Mouse (Mus musculus): ENCODE data around the gene Mecr. TPM values are rescaled to one million over a fixed set of nuclear protein-coding genes. Genes with fewer than 3 reads are reported as not detected.
A peak's percentile ranks its signal among the peaks of the same experiment; 100 is the strongest.

Mecr gene
- total RNA-seq, 1 experiment from 2014 or later = 25.9 TPM

DNA sequence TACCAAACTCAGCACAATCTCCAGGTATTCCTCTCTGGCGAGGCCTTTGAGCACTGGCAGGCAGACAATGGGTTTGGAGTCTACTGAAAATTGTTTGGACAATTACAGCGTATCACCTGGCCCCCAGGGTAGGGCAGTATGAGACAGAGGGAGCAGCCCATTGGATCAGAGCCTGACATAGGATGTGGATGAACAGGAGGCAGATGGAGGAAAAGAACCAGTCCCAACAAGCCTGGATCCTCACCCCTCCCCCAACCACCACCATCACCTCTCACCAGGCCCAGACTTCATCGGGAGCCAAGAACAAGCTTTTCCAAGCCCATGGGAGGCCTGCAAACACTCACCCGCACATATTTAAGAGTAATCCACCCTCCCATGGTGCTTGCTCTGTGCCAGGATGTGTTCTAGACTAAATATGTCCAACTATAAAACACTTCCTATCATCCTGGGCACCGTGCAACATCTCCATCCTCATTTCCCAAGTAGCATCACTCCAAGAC is 11.7 kb upstream of the Mecr start:
- no peak for ATAC-seq (replicated peaks in 1 of 2; ENCODE audit: insufficient read depth in 1 of 2, low FRiP score in 2 of 2, low TSS enrichment in 1 of 2, low read depth in 1 of 2, poor library complexity in 2 of 2, severe bottlenecking in 2 of 2)

DNA sequence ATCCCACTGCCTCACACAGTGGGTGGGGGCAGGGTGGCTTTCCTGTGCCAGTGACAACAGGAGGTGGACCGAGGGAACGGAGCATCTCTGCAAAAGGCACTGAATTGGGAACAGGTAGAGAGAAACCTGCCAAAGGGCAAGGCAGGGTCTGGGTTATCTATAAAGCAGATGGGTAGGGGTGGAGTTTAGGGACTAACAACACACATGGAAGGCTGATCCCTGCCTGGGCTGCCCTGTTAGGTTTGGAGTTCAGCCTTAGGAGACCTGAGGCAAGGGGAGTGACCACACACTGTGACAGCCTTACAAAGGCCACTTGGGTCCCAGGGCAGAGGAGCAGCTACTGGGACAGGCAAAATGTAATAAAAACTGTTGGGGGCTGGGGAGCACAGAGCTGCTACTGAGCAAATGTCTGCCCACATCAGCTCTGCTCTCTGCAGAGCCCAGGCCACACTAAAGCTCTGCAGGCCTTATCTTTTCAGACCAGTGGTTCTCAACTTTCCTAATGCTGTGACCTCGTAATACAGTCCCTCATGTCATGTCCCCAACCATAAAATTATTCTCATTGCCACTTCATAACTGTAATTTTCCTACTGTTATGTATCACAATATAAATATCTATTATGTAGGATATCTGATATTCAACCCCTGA is 10.4 kb upstream of the Mecr start:
- no peak for ATAC-seq (replicated peaks in 1 of 2; ENCODE audit: insufficient read depth in 1 of 2, low FRiP score in 2 of 2, low TSS enrichment in 1 of 2, low read depth in 1 of 2, poor library complexity in 2 of 2, severe bottlenecking in 2 of 2)

DNA sequence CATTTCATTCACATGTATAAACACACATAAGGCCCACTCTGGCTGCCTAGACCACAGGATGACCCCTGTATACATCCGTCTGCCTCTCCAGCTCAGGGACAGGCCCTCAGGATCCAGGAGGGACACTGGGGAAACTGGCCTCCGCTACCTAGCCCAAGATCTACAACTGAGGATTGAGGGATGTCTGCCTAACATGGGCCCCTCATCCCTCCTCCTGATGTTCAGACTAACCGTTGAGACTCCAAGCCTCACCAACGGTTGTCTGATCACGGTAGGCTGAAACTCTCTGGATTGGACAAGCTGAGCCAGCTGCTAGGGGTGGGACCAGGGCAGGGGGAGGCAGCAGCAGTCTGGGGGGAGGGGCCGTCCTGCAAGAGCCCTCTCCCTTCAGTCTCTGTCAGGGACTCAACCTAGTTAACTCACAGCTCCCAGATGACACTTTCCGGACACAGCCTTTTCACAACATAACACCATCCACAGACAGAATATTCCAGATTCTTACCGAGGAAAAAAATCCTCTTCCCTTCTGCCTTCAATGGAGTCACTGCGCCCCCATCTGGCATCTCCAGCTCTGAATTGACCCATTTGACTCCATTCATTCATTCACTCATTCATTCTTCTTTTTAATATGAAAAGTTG is 9.2 kb upstream of the Mecr start:
- ATAC-seq (replicated peaks in 1 of 2; ENCODE audit: insufficient read depth in 1 of 2, low FRiP score in 2 of 2, low TSS enrichment in 1 of 2, low read depth in 1 of 2, poor library complexity in 2 of 2, severe bottlenecking in 2 of 2) = no peak

DNA sequence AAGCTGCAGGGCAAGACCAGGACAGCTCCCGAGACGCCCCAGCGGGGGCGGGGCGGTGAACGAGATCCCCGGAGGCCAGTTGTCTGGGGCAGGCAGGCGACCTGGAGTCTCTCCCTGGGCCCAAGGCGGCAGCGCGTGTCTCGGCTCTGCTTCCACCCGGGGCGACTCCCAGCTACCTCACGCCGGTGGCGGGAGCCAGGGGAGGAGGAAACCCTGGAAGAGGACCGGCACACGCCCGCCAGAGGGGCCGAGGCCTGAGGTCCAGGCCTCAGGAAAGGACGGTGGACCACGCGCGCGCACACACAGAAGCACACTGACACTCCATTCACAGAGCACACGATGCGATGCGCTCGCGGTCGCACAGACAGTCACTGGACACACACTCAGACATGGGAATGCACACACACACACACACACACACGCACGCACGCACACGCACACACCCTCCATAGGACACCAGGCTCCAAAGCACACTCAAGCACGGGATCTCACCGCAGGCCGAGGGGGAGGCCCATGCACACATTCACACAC is 6.9 kb upstream of the Mecr start:
- ATAC-seq (replicated peaks in 1 of 2; ENCODE audit: insufficient read depth in 1 of 2, low FRiP score in 2 of 2, low TSS enrichment in 1 of 2, low read depth in 1 of 2, poor library complexity in 2 of 2, severe bottlenecking in 2 of 2) = 0 out of 4 replicates have a peak, but pooled peaks of 1 of the 2 experiments have one; percentile 3

DNA sequence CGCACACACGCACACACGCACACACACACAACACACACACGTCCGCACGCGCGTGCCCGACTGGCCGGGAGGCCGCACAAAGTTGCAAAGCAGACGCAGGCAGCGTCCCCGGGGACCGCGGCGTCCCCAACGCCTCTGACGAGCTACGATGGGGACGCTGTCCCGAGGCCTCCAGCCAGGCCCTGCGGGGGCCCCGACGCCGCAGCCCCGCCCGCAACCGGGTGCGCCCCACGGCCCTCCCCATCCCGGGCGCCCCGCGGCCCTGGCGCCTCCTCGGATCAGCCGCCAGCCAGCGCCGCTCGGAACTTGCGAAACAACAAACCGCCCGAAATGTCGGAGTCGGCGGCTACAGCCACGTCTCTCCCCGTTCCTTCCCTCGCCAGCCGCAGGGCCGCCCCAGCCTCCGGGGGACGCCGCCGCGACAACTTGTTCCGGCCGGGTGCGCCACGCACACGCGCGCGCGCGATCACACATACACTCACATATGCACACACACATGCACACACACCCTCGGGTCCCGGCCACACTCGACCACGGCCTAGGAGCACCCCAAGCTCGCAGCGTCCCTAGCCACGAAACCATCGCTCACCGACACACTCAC is 6.3 kb upstream of the Mecr start:
- ATAC-seq (replicated peaks in 1 of 2; ENCODE audit: insufficient read depth in 1 of 2, low FRiP score in 2 of 2, low TSS enrichment in 1 of 2, low read depth in 1 of 2, poor library complexity in 2 of 2, severe bottlenecking in 2 of 2) = peak in 1 of 2 experiments; percentile 45; a peak in 2 of 4 replicates

DNA sequence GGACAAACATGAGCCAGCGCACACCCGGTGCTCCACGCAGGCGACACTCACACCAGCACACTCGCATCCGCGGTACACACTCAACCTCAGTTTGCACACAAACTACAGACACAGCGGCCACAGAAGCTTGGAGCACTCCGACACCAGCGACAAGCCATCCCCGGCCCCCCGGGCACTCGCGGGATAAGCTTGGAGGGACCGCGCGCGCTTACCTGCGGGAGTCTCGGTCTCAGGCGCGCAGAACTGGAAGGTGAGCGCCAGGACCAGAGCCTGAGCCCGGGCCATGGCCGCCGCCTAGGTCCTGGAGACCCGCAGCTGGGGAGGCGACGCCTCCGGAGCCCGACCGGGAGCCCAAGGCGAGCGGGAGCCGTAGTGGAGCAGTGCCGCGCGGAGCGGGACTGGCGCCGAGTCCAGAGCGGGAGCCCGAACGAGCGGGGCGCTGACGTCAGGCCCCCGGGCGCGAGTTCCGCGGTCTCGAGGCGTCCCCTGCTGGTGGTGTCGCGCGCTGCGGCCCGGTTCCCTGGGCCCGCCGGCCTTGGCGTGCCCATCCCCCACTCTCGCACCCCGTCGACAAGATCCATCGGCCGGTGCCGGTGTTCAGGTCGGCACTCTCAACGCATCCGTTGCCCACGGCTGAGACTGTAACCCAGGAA is 5.3 kb upstream of the Mecr start, which contains the start of gene Ptpru:
Gene Ptpru, minus strand, starts transcription at position 417 of the 653 bp plus-strand sequence.
- peak; percentile 42 to 74 for ATAC-seq (replicated peaks in 1 of 2; ENCODE audit: insufficient read depth in 1 of 2, low FRiP score in 2 of 2, low TSS enrichment in 1 of 2, low read depth in 1 of 2, poor library complexity in 2 of 2, severe bottlenecking in 2 of 2)

DNA sequence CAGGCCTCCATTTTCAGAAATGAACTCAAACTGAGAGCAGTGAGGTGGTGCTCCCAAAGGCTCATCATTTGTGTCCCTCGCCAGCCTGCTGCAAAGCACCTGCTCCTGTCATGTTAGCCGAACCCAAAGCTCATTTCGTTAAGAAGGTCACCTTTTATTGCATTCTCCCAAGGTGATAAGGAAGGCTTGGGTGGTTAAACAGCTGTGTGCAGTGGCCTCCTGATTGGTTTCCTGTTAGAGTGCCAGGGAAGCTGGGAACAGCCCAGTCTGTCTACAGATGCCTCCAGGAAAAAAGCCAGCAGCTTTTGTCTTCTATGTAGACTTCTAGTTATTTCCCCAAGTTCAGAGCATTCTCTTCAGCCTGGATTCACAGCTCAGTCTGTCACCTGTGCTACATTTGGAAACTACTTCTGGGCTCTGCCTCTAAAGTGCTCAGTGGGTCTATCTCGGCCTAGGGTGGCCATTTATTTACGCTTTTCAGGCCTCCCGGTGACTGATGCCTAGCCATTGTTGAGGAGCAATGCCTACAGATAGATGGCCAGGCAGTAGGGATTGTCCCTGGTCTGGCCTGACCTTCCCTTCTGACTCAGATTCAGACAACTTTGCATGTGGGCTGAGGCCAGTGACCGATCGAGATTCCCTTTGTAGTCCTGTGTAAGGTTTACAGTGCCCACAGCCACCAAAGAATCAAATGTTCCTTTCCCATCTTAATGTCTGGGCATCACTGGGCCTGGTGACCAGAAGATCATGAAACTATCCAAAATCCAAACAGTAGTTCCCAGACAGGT is 2.9 kb downstream of the Mecr start:
- ATAC-seq (replicated peaks in 1 of 2; ENCODE audit: insufficient read depth in 1 of 2, low FRiP score in 2 of 2, low TSS enrichment in 1 of 2, low read depth in 1 of 2, poor library complexity in 2 of 2, severe bottlenecking in 2 of 2) = no peak

DNA sequence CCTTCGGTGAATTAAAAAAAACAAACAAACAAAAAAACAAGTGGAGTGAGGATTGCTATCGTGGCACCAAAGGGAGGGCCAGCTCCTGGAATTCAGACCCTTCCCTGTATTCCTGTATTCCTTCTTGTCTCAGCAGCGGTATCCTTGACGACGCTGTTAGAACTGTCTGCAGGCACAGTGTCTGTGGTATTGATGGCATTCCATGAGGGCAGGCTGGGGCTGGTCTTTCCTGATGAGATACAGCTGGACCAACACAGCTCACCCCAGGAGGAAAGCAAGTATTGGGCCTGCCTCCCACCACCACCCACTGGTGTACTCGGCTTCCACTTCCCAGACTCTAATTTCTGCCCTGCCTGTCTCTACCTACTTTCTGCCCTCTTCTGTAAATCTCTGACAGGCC is 4.8 kb downstream of the Mecr start:
- ATAC-seq (replicated peaks in 1 of 2; ENCODE audit: insufficient read depth in 1 of 2, low FRiP score in 2 of 2, low TSS enrichment in 1 of 2, low read depth in 1 of 2, poor library complexity in 2 of 2, severe bottlenecking in 2 of 2) = no peak

DNA sequence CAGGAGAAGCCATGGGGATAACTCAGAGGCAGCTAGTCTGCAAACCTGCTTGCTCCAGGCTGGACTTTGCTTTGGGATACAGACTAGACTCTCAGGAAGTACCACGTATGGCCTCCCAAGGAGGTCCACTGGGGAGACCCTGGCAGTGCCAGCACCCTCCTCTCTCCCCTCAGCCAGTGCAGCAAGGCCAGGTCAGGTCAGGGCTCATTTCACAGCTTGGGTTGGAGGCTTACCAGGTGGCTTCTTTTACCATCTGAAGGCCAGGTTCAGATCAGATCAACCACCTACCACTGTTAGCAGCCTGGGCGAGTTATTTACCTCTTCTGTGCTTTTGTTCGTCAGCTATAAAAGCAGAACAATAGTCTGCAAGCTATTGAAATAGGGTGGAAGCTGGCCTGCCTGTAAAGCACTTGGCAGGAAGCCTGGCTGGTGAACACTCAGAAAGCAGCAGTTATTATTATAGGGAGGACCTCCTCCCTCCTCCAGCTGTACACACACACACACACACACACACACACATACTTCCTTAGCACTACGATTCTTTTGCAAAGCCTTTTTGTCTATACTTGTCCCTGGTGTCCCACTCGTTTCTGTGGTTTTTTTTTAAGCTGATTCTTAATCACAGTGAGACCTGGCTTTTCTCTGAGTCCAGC is 6.8 kb downstream of the Mecr start:
- peak; percentile 30 to 44; a peak in 2 of 4 replicates for ATAC-seq (replicated peaks in 1 of 2; ENCODE audit: insufficient read depth in 1 of 2, low FRiP score in 2 of 2, low TSS enrichment in 1 of 2, low read depth in 1 of 2, poor library complexity in 2 of 2, severe bottlenecking in 2 of 2)

DNA sequence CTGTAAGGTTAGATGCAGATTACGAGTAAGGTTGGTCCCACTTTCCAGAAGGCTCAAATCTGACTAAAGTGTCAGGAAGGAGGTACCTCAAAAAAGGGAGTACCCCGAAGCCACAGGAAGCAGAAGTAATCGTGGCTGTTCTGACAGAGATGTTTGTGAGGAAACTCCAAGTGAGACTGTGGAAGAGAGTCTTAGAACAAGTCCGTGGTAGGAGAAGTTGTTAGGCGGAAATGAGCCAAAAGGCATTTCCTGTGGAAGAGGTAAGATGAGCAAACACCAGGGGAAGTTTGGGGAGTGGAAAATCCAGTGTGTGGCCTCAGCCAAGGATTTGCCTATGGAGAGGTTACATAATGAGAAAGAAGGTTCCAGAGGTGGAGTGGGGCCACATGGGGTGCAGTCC is 11.7 kb downstream of the Mecr start:
- peak in 1 of 2 experiments; percentile 33; a peak in 1 of 4 replicates for ATAC-seq (replicated peaks in 1 of 2; ENCODE audit: insufficient read depth in 1 of 2, low FRiP score in 2 of 2, low TSS enrichment in 1 of 2, low read depth in 1 of 2, poor library complexity in 2 of 2, severe bottlenecking in 2 of 2)

DNA sequence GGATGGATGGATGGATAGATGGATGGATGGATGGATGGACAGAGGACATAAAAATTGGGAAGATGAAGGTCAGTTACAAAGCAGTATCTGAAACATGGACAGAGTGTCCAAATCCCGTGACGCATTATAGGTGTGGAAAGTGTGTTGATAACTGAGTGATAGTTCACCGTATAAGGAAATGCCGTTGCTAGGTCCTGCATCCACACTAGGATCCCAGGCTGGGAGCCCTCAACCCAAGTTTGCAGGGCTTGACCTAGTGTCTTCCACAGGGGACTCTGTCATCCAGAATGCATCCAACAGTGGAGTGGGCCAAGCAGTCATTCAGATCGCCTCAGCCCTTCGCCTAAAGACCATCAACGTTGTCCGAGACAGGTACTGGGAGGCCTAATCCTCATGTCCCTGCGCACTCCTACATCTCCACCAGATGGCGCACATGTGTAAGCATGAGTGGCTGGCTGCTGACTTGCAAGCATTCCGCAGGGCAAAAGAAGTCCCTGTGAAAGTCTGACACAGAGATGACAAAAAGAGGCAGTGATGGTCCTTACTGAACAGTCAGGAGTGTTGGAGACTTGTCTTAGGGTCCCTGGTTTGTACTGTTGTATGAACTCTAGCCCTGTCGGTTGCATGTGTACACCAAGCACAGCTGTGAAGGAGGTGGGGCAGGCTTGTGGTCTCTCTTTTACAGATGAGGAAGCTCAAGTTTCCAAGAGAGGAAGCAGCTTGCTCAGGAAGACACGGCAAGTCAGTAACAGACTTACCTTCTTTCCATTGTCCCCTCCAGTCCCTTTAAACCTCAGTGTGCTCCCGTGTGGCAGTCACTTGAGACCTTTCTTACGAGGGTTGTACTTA is 17.4 kb downstream of the Mecr start:
- peak; percentile 93 to 94 for ATAC-seq (replicated peaks in 1 of 2; ENCODE audit: insufficient read depth in 1 of 2, low FRiP score in 2 of 2, low TSS enrichment in 1 of 2, low read depth in 1 of 2, poor library complexity in 2 of 2, severe bottlenecking in 2 of 2)

DNA sequence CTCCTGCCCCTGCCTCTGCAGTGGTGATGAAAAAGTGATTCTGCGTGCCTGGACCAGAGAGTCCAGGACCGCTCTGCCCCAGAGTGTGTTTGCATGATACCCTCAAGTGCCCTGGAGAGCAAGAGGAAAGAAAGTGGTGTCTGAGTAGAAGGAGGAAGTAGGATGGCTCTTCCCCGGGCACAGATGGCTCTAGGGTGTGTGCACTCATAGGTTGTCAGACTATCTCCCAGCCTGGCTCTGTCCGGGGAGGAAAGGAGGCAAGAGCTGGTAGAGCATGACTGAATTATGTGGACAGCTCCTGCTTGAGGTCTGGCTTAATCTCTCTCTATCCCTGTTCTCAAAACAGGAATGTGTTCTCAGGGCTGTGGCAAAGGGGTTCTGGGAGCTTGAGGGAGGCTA is 18.1 kb downstream of the Mecr start:
- ATAC-seq (replicated peaks in 1 of 2; ENCODE audit: insufficient read depth in 1 of 2, low FRiP score in 2 of 2, low TSS enrichment in 1 of 2, low read depth in 1 of 2, poor library complexity in 2 of 2, severe bottlenecking in 2 of 2) = peak; percentile 63 to 66

DNA sequence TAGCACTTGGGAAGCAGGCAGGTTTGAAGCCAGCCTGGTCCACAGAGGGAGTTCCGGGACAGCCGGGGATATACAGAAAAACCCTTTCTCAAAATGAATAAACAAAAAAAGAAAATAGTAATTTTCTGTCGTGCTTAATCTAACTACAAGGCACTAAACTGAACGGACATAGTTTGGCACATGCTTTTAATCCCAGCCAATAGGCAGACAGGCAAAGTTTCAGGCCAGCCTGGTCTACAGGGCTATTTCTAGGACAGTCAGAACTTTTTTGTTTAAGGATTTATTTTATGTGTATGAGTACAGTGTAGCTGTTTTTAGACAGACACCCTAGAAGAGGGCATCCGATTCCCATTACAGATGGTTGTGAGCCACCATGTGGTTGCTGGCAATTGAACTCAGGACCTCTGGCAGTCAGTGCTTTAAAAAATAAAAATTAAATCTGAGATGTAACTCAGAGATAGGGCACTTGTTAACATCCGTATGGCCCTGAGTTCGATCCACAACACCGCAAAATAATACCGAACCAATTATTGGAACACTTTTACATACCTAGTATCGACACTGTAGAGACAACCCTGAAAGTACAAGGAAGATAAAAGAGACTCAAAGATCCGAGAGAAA is 29.5 kb downstream of the Mecr start:
- ATAC-seq (replicated peaks in 1 of 2; ENCODE audit: insufficient read depth in 1 of 2, low FRiP score in 2 of 2, low TSS enrichment in 1 of 2, low read depth in 1 of 2, poor library complexity in 2 of 2, severe bottlenecking in 2 of 2) = no peak

DNA sequence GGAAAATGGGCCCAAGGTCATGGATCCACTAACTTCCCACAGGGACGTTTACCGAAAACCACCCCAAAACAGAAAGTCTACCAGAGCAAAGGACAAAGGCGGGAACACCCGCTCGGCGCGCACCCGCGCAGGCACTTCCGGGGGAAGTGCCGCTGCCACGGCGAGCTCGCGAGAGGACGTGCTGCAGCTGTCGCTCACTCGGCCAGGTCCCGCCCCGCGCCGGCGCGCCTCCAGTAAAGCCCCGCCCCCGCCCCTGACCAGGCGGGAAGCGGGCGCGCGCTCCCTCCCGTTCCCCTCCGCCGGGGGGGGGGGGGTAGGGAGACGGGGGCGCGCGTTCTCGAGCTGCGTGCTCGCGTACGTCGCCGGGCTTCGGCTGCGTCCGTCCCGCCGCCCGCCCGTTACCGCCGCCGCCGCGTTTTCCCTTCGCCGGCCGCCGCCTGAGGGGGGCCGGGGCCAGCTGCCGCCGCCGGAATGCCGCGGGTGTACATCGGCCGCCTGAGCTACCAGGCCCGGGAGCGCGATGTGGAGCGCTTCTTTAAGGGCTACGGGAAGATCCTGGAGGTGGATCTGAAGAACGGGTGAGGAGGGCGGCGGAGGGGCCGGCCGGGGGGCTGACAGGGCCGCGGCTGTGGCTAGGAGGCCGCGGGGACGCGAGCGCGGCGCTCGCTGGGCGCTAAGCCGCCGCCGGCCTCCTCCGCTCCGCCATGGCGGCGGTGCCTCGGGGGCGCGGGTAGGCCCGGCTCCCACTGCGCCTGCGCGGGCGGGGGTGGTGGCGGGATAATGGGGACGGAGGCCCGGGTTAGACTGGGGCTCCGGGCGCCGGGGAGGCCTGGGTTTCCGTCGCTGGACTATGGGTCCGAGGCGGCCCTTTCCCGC is 30.3 kb downstream of the Mecr start, which contains the start of gene Srsf4:
Gene Srsf4, plus strand, starts transcription at position 325 of the 876 bp plus-strand sequence.
- ATAC-seq (replicated peaks in 1 of 2; ENCODE audit: insufficient read depth in 1 of 2, low FRiP score in 2 of 2, low TSS enrichment in 1 of 2, low read depth in 1 of 2, poor library complexity in 2 of 2, severe bottlenecking in 2 of 2) = peak; percentile 87 to 92

Measured in hematopoietic stem cell, adult 5-6 weeks (primary cell).